Mouse (Mus musculus): Measurements from ENCODE around the gene Wasf3.
A peak's percentile ranks its signal among the peaks of the same experiment; 100 is the strongest.

Wasf3 gene

GRCm38 (mm10) chr5:146384935-146385591 lies at the start of gene Wasf3:
Gene Wasf3, plus strand, starts transcription at chr5:146384985.
- peak; percentile 61 for DNase-seq

- no peak for DNase-seq
These were observed 46.7 kb upstream of the Wasf3 start for GRCm38 (mm10) chr5:146338064-146338463.

GRCm38 (mm10) chr5:146340037-146340436 lies 44.7 kb upstream of the Wasf3 start:
- DNase-seq, result no peak

GRCm38 (mm10) chr5:146344911-146345686 lies 39.7 kb upstream of the Wasf3 start:
- no peak for DNase-seq

GRCm38 (mm10) chr5:146347081-146347480 lies 37.7 kb upstream of the Wasf3 start:
- no peak for DNase-seq

- no peak for DNase-seq
These were observed 35.6 kb upstream of the Wasf3 start for GRCm38 (mm10) chr5:146349183-146349582.

GRCm38 (mm10) chr5:146350784-146351183 lies 34.0 kb upstream of the Wasf3 start:
- no peak for DNase-seq

GRCm38 (mm10) chr5:146352006-146352405 lies 32.8 kb upstream of the Wasf3 start:
- no peak for DNase-seq

- peak; percentile 31 for DNase-seq
These were observed 24.4 kb upstream of the Wasf3 start for GRCm38 (mm10) chr5:146360386-146360785.

- no peak for DNase-seq
These were observed 22.1 kb upstream of the Wasf3 start for GRCm38 (mm10) chr5:146362711-146363110.

- DNase-seq, result no peak
These were observed 16.4 kb upstream of the Wasf3 start for GRCm38 (mm10) chr5:146368356-146368755.

GRCm38 (mm10) chr5:146368971-146369370 lies 15.8 kb upstream of the Wasf3 start:
- no peak for DNase-seq

GRCm38 (mm10) chr5:146370794-146371193 lies 14.0 kb upstream of the Wasf3 start:
- no peak for DNase-seq

GRCm38 (mm10) chr5:146373238-146373637 lies 11.5 kb upstream of the Wasf3 start:
- no peak for DNase-seq

- peak; percentile 20 for DNase-seq
These were observed 8.2 kb upstream of the Wasf3 start for GRCm38 (mm10) chr5:146376601-146377000.

- no peak for DNase-seq
These were observed 4.7 kb upstream of the Wasf3 start for GRCm38 (mm10) chr5:146380041-146380440.

- no peak for DNase-seq
These were observed 2.5 kb upstream of the Wasf3 start for GRCm38 (mm10) chr5:146382268-146382667.

GRCm38 (mm10) chr5:146383401-146383800 lies 1.4 kb upstream of the Wasf3 start:
- DNase-seq, result no peak

- no peak for DNase-seq
These were observed 1.2 kb downstream of the Wasf3 start for GRCm38 (mm10) chr5:146385989-146386388.

- no peak for DNase-seq
These were observed 2.1 kb downstream of the Wasf3 start for GRCm38 (mm10) chr5:146386906-146387305.

- DNase-seq, result no peak
These were observed 9.8 kb downstream of the Wasf3 start for GRCm38 (mm10) chr5:146394563-146394962.

GRCm38 (mm10) chr5:146397253-146397652 lies 12.5 kb downstream of the Wasf3 start:
- DNase-seq, result no peak

- DNase-seq, result no peak
These were observed 13.8 kb downstream of the Wasf3 start for GRCm38 (mm10) chr5:146398386-146399115.

- peak; percentile 35 for DNase-seq
These were observed 16.2 kb downstream of the Wasf3 start for GRCm38 (mm10) chr5:146401012-146401411.

Measured in lung, postnatal 14 days (tissue).